Mouse (Mus musculus): ENCODE data around the gene Bace2.

Bace2 gene

GRCm38 (mm10) chr16:97467993-97468791 is 111.7 kb downstream of the Bace2 start:
- DNase-seq = peak; percentile 26

- DNase-seq = no peak
These were observed 118.1 kb downstream of the Bace2 start for GRCm38 (mm10) chr16:97474671-97475070.

GRCm38 (mm10) chr16:97475581-97475980 is 119.0 kb downstream of the Bace2 start:
- DNase-seq = no peak

- no peak for DNase-seq
These were observed 120.0 kb downstream of the Bace2 start for GRCm38 (mm10) chr16:97476524-97476923.

GRCm38 (mm10) chr16:97478655-97479054 is 122.1 kb downstream of the Bace2 start:
- DNase-seq = no peak

GRCm38 (mm10) chr16:97492369-97492768 is 135.8 kb downstream of the Bace2 start:
- DNase-seq = no peak

Data from lung, postnatal 36 days (tissue).